Comparison of ENCODE assay signal across 9 mouse cellular contexts in the genomic region with DNA sequence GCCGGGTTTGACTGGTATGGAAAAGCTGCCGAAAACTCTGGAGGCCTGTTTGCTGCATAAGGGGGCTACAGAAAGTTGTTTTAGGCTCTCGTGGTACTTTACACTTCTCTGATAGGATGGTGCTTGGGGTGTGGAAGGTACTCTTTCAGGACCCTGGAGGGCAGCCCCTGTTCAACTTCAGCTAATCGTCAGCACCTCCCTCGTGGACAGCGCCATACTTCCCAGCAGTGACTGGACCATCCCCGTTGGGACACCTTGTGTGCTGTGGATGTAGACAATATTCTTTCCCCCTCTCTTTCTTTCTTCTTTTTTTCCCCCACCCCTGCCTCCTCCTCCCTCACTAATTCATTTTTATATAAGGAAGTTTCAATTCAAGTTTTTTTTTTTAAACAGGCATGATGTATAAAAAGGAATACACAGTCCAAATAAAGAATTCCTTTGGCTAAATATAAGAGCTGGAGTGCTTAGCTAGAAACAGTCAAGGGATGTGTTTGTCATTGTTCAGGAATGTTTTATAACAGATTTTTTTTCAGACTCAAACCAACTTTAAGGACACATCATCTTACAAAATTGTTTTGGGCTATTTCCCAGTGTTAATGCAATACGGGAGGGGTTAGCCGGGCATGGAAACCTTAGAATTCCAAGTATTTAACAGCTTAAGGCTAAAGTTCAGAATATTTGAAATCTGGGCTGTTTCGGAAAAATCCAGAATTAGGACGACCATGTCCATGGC.
DNase-seq lines count a peak whose midpoint lies in the region; TF ChIP-seq lines count a peak whose summit lies in the region.
"Had no signal": no experiment of that assay in that cellular context is flagged by ENCODE, and none has a peak within 500 bp of the region (broad histone marks: within the 10 kb centered on the region; RNA-seq: fewer than 3 reads in every experiment).

No protein-coding gene starts in this region.

- intact Hi-C loops in left cerebral cortex, postnatal 10 days (cut with DNase I) = no loop called here

- H3K27me3 ChIP-seq in kidney, adult 2 months (replicated peaks; ENCODE audit: control insufficient read depth, insufficient read depth, low read length) = no peaks in the 10 kb centered on the region
- no peaks in the 10 kb centered on the region for H3K27me3 ChIP-seq in thymus, adult 2 months (ENCODE audit: control insufficient read depth, insufficient read depth, low read length)
- H3K27me3 ChIP-seq: hindbrain, embryonic 13.5 days had no signal

- no peak overlapping the region for H3K27ac ChIP-seq in kidney, adult 2 months (ENCODE audit: insufficient read depth, low read depth, low read length)
- H3K27ac ChIP-seq in thymus, adult 2 months (ENCODE audit: control insufficient read depth, insufficient read depth, low read length) = no peak overlapping the region
- H3K27ac ChIP-seq: hindbrain, embryonic 13.5 days had no signal

- H3K36me3 ChIP-seq in kidney, adult 2 months (ENCODE audit: control insufficient read depth, insufficient read depth, low read length) = no peaks in the 10 kb centered on the region
- H3K36me3 ChIP-seq in thymus, adult 2 months (ENCODE audit: control insufficient read depth, insufficient read depth, low read length) = no peaks in the 10 kb centered on the region
- H3K36me3 ChIP-seq: hindbrain, embryonic 13.5 days had no signal

- H3K4me1 ChIP-seq in kidney, adult 2 months (ENCODE audit: control insufficient read depth, insufficient read depth, low read length) = no peaks in the 10 kb centered on the region
- H3K4me1 ChIP-seq in thymus, adult 2 months (replicated peaks; ENCODE audit: control insufficient read depth, insufficient read depth, low read length) = no peaks in the 10 kb centered on the region; the same call in 1 of the 2 replicates
- H3K4me1 ChIP-seq: hindbrain, embryonic 13.5 days had no signal

- H3K4me3 ChIP-seq in kidney, adult 2 months (ENCODE audit: insufficient read depth, low read depth, low read length) = no peak overlapping the region
- H3K4me3 ChIP-seq in thymus, adult 2 months (ENCODE audit: control insufficient read depth, insufficient read depth, low read length) = no peak overlapping the region
- H3K4me3 ChIP-seq: hindbrain, embryonic 13.5 days had no signal

- TF ChIP-seq CTCF in kidney, adult 2 months (conservative IDR thresholded peaks at IDR 0.05; ENCODE audit: insufficient read depth, insufficient read length, low read depth, low read length) = no peak
- no peak for TF ChIP-seq CTCF in thymus, adult 2 months (IDR thresholded peaks at IDR 0.05; ENCODE audit: borderline replicate concordance, control insufficient read depth, extremely low read depth, insufficient read depth, low read length, poor library complexity)

- WGBS in kidney, adult 2 months = 46% methylated on average over 11 of the region's 11 CpGs
- WGBS in thymus, adult 2 months = 62% methylated on average over 11 of the region's 11 CpGs

- peak; percentile 52 for DNase-seq in kidney, postnatal 14 days
- no peak for DNase-seq in kidney, adult 2 months
- peak; percentile 84 for DNase-seq in Muller cell, postnatal 12 days (ENCODE audit: inconsistent ontology term)
- peak; percentile 81 for DNase-seq in embryo, embryonic 11 days
- peak; percentile 53 for DNase-seq in lung, postnatal 14 days
- DNase-seq in thymus, adult 2 months = no peak
- DNase-seq in left cerebral cortex, postnatal 10 days (ENCODE audit: extremely low spot score in 1 of 2, low spot score in 2 of 2) = no peak
- DNase-seq in left cerebral cortex, adult 9 months (ENCODE audit: low spot score in 2 of 2) = no peak

- TF ChIP-seq POLR2A in kidney, adult 2 months (IDR thresholded peaks at IDR 0.05; ENCODE audit: low read depth, low read length) = no peak
- no peak for TF ChIP-seq POLR2A in thymus, adult 2 months (IDR thresholded peaks at IDR 0.05; ENCODE audit: control insufficient read depth, extremely low read depth, insufficient read depth, low read length, poor library complexity)

Comparison
In these comparisons a context has a peak if more than half of its experiments do, and no peak if none do; other contexts are left out.
1. DNase-seq: peak in kidney, postnatal 14 days (single experiment), Muller cell, postnatal 12 days (single experiment), embryo, embryonic 11 days (single experiment) and lung, postnatal 14 days (single experiment); none in kidney, adult 2 months (single experiment), thymus, adult 2 months (single experiment), left cerebral cortex, postnatal 10 days (0 of 2) and left cerebral cortex, adult 9 months (0 of 2).